Mouse (Mus musculus): ENCODE measurements around the gene Sapcd1.

- TF ChIP-seq CTCF (IDR thresholded peaks at IDR 0.05; ENCODE audit: control insufficient read depth, insufficient read depth, low read length) (no peak), POLR2A (IDR thresholded peaks at IDR 0.05; ENCODE audit: borderline replicate concordance, control insufficient read depth, low read depth, low read length) (no peak)
These were observed 42.9 kb upstream of the Sapcd1 start for GRCm38 (mm10) chr17:35070556-35071229.

Data from bone marrow, adult 2 months (tissue).